Mouse (Mus musculus): ENCODE data around the gene Gdf1. TPM values are rescaled to one million over a fixed set of nuclear protein-coding genes. Genes with fewer than 3 reads are reported as not detected.

Gene Gdf1
- polyA plus RNA-seq, 1 experiment from 2014 or later = 2.3 TPM

DNA sequence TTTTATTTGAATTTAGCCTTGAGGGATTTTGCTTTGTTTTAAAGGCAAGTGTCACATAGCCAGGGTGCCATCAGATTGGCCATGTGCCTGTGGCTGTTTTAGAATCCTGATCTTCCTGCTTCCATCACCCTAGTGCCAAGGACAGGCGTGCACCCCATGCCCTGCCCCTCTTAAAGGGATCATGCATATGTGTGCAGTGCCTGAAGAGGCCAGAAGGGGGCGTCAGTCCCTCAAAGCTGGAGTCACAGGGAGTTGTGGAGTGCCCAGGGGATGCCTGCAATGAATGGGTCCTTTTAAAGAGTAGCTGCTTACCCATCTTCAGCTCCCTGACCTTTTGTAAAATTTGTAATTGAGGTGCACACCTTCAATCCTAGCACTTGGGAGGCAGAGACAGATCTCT lies 20.3 kb upstream of the Gdf1 start:
- no peak overlapping the region for H3K4me2 ChIP-seq (replicated peaks)
- H3K27me3 ChIP-seq (replicated peaks) = no peaks in the 10 kb centered on the region
- no peaks in the 10 kb centered on the region for H3K4me1 ChIP-seq
- H3K9me3 ChIP-seq = no peaks in the 10 kb centered on the region
- 20% methylated on average over 2 of the region's 2 CpGs for WGBS
- H3K9ac ChIP-seq = no peak overlapping the region
- H3K27ac ChIP-seq = no peak overlapping the region
- no peak for ATAC-seq (ENCODE audit: low FRiP score, low read depth)
- H3K4me3 ChIP-seq = no peak overlapping the region
- peaks cover 86% of the 10 kb centered on the region for H3K36me3 ChIP-seq

DNA sequence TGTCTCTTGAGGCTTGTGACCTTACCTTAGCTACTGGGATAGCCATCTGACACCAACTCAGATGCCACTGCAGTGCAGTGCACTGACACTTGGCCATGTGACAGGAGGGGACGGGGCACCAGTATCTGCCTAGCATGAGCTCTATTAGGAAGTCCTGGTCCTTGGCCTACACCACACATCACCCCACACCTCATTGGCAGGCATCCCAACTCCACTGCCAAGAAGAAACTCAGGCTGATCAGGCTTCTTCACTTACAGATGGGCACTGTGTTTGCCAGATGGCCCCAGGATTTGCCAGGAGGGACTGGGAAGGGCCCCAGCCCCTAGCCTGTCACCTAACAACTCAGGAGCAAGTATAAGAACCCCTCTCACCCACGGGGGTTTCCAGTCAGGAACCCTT lies 16.2 kb upstream of the Gdf1 start:
- H3K27me3 ChIP-seq (replicated peaks) = no peaks in the 10 kb centered on the region
- no peak overlapping the region for H3K27ac ChIP-seq
- no peaks in the 10 kb centered on the region for H3K9me3 ChIP-seq
- H3K36me3 ChIP-seq = peaks cover 48% of the 10 kb centered on the region
- H3K4me1 ChIP-seq = peaks cover 33% of the 10 kb centered on the region
- WGBS = 94% methylated on average over 2 of the region's 2 CpGs
- no peak overlapping the region for H3K4me2 ChIP-seq (replicated peaks)
- H3K4me3 ChIP-seq = no peak overlapping the region
- no peak for ATAC-seq (ENCODE audit: low FRiP score, low read depth)
- no peak overlapping the region for H3K9ac ChIP-seq

DNA sequence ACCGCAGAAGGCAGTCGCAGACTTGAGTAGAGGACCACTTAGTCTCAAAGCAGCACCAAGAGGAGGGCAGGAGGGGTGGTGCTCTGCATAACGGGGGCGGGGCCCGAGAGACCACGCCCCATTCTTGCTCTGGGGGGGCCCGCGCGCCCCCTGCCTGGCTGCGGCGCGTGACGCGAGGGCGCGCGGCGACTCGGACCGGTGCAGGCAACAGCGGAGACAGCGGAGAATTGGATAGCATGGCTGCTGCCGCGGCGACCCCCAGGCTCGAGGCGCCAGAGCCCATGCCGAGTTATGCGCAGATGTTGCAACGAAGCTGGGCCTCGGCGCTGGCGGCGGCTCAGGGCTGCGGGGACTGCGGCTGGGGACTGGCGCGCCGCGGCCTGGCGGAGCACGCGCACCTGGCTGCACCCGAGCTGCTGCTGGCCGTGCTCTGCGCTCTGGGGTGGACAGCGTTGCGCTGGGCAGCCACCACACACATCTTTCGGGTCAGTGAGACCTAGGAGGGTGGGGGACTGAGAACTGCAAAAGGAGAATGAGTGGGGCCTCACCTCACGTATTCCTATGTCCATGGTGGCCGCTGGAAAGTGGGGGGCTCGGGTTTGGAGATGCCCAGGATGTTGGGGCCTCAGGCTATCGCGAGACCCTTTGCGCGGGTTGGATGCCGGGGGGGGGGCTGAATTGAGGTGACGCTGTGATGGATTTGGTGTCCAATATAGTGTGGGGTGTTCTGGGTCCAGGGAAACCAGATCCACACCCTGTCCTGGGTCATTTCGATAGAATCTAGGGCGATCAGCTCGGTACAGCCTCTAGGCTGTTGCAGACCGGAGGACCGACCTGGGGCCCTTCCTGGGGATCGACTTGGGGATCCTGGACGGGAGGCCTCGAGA lies 13.8 kb upstream of the Gdf1 start, which contains the start of gene Cers1:
Gene Cers1, plus strand, starts transcription at position 152 of the 887 bp plus-strand sequence.
- Histone ChIP-seq H3K9ac (peak within 1 kb of the TSS; percentile 72), H3K27ac (peak within 1 kb of the TSS; percentile 74), H3K4me3 (peak within 1 kb of the TSS; percentile 45), H3K27me3 (replicated peaks) (no peaks in the 10 kb centered on the region), H3K9me3 (no peaks in the 10 kb centered on the region), H3K36me3 (peaks cover 36% of the 10 kb centered on the region), H3K4me1 (peaks cover 33% of the 10 kb centered on the region), H3K4me2 (replicated peaks) (peak within 1 kb of the TSS; percentile 68)
- 2% methylated on average over 66 of the region's 66 CpGs for WGBS
- ATAC-seq (ENCODE audit: low FRiP score, low read depth) = peak; percentile 44

- H3K36me3 ChIP-seq = peaks cover 26% of the 10 kb centered on the region
- WGBS = 10% methylated on average over 15 of the region's 15 CpGs
Observed at GRCm38 (mm10) chr8:70316511-70317504, 12.8 kb upstream of the Gdf1 start.

GRCm38 (mm10) chr8:70317872-70318271 lies 11.7 kb upstream of the Gdf1 start:
- Histone ChIP-seq H3K4me3 (no peak overlapping the region), H3K4me2 (replicated peaks) (peak overlapping the region; percentile 68), H3K9me3 (no peaks in the 10 kb centered on the region), H3K27ac (no peak overlapping the region), H3K4me1 (peaks cover 33% of the 10 kb centered on the region), H3K27me3 (replicated peaks) (no peaks in the 10 kb centered on the region), H3K9ac (no peak overlapping the region), H3K36me3 (peaks cover 17% of the 10 kb centered on the region)
- 81% methylated on average over 5 of the region's 5 CpGs for WGBS
- ATAC-seq (ENCODE audit: low FRiP score, low read depth) = no peak

More at GRCm38 (mm10) chr8:70316511-70317504, 12.8 kb upstream of the Gdf1 start:
- Histone ChIP-seq H3K9ac (peak overlapping the region; percentile 72), H3K4me1 (peaks cover 33% of the 10 kb centered on the region), H3K27me3 (replicated peaks) (no peaks in the 10 kb centered on the region), H3K4me3 (peak overlapping the region; percentile 45), H3K27ac (peak overlapping the region; percentile 74), H3K9me3 (no peaks in the 10 kb centered on the region), H3K4me2 (replicated peaks) (peak overlapping the region; percentile 68)
- ATAC-seq (ENCODE audit: low FRiP score, low read depth) = peak; percentile 87

- H3K4me2 ChIP-seq (replicated peaks) = no peak overlapping the region
- H3K27me3 ChIP-seq (replicated peaks) = no peaks in the 10 kb centered on the region
- no peak overlapping the region for H3K27ac ChIP-seq
- WGBS = 95% methylated on average over 3 of the region's 3 CpGs
- H3K4me3 ChIP-seq = no peak overlapping the region
- peaks cover 35% of the 10 kb centered on the region; the same call in 1 of the 2 replicates for H3K36me3 ChIP-seq
- no peak for ATAC-seq (ENCODE audit: low FRiP score, low read depth)
- no peaks in the 10 kb centered on the region for H3K9me3 ChIP-seq
- H3K4me1 ChIP-seq = no peaks in the 10 kb centered on the region
- H3K9ac ChIP-seq = no peak overlapping the region
Observed at GRCm38 (mm10) chr8:70323716-70324115, 5.9 kb upstream of the Gdf1 start.

DNA sequence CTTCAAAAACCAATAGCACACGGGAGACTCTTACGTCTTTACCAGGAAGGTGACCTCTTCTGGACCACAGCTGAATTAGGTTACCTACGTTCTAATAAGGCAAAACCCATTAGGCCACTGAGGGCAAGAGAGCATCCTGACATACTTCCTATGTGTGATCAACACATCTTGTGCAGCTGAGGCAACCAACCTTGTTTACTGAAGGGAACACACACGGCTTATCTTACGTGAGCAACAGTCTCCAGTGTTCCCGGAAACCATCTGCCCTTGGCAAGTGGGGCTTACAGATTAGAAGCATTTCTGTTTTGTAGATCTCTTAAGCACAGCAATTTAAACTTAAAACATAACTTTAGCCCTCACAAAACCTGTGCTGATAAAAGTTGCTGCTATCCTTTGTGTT lies 2.1 kb upstream of the Gdf1 start:
- Histone ChIP-seq H3K27me3 (replicated peaks) (peaks cover 19% of the 10 kb centered on the region), H3K4me1 (peaks cover 26% of the 10 kb centered on the region), H3K4me2 (replicated peaks) (no peak overlapping the region), H3K9ac (no peak overlapping the region), H3K36me3 (peaks cover 45% of the 10 kb centered on the region), H3K9me3 (no peaks in the 10 kb centered on the region), H3K4me3 (no peak overlapping the region), H3K27ac (no peak overlapping the region)
- no peak for ATAC-seq (ENCODE audit: low FRiP score, low read depth)
- 95% methylated on average over 6 of the region's 6 CpGs for WGBS

- Histone ChIP-seq H3K9ac (peak overlapping the region; percentile 44), H3K27ac (0 out of 2 replicates have a peak overlapping the region, but pooled peaks have one; percentile 32)
- 4% methylated on average over 45 of the region's 45 CpGs for WGBS
Observed at GRCm38 (mm10) chr8:70329835-70330740, 471 bp downstream of the Gdf1 start.

DNA sequence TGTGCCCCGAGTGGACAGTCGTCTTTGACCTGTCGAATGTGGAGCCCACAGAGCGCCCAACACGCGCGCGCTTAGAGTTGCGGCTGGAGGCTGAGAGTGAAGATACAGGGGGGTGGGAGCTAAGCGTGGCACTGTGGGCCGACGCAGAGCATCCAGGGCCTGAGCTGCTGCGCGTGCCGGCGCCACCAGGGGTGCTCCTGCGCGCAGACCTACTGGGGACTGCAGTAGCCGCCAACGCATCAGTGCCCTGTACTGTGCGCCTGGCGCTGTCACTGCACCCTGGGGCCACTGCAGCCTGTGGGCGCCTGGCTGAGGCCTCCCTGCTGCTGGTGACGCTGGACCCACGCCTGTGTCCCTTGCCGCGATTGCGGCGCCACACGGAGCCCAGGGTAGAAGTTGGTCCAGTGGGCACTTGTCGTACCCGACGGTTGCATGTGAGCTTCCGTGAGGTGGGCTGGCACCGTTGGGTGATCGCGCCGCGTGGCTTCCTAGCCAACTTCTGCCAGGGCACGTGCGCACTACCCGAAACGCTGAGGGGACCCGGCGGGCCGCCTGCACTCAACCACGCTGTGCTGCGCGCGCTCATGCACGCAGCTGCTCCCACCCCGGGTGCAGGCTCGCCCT lies 1.2 kb downstream of the Gdf1 start:
- peak overlapping the region; percentile 44 for H3K9ac ChIP-seq
- WGBS = 28% methylated on average over 53 of the region's 53 CpGs
- H3K27ac ChIP-seq = 0 out of 2 replicates have a peak overlapping the region, but pooled peaks have one; percentile 32
- H3K4me2 ChIP-seq (replicated peaks) = peak overlapping the region; percentile 53
- peak; percentile 83 for ATAC-seq (ENCODE audit: low FRiP score, low read depth)
- H3K4me1 ChIP-seq = peaks cover 26% of the 10 kb centered on the region
- H3K27me3 ChIP-seq (replicated peaks) = peaks cover 19% of the 10 kb centered on the region
- peaks cover 60% of the 10 kb centered on the region for H3K36me3 ChIP-seq
- H3K9me3 ChIP-seq = no peaks in the 10 kb centered on the region
- no peak overlapping the region for H3K4me3 ChIP-seq

More at GRCm38 (mm10) chr8:70329835-70330740, 471 bp downstream of the Gdf1 start:
- Histone ChIP-seq H3K4me3 (peak overlapping the region; percentile 8; the same call in 1 of the 2 replicates), H3K27me3 (replicated peaks) (peaks cover 19% of the 10 kb centered on the region), H3K4me2 (replicated peaks) (peak overlapping the region; percentile 53), H3K36me3 (peaks cover 54% of the 10 kb centered on the region), H3K4me1 (peaks cover 26% of the 10 kb centered on the region), H3K9me3 (no peaks in the 10 kb centered on the region)
- ATAC-seq (ENCODE audit: low FRiP score, low read depth) = peak; percentile 22

GRCm38 (mm10) chr8:70331526-70331925 lies 1.9 kb downstream of the Gdf1 start:
- peaks cover 26% of the 10 kb centered on the region for H3K4me1 ChIP-seq
- H3K9me3 ChIP-seq = no peaks in the 10 kb centered on the region
- H3K4me3 ChIP-seq = no peak overlapping the region
- peak overlapping the region; percentile 53; the same call in 1 of the 2 replicates for H3K4me2 ChIP-seq (replicated peaks)
- H3K9ac ChIP-seq = no peak overlapping the region
- ATAC-seq (ENCODE audit: low FRiP score, low read depth) = no peak
- H3K27me3 ChIP-seq (replicated peaks) = peaks cover 19% of the 10 kb centered on the region
- peaks cover 67% of the 10 kb centered on the region for H3K36me3 ChIP-seq
- no peak overlapping the region for H3K27ac ChIP-seq
- 67% methylated on average over 19 of the region's 19 CpGs for WGBS
